Comparison of ENCODE assay signal across 20 mouse cellular contexts in the genomic region with DNA sequence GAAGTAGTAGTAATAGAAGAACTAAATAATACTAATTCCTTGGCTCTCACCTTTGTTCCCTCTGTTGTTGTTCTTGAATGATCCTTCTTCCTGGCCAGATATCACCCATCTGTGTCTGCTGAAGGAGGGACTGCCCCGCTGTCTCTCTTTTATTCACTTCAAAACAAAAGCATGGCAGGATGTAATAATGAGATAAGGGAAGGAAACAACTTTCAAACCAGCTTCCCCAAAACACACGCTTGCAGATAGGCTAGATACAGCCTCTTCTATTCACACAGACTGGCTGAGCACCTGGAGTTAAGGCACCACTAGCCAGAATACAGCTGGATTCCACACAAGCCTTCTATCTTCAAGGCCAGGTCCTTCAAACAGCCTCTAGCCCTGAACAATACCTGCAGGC. TPM values are rescaled to one million over a fixed set of nuclear protein-coding genes. Genes with fewer than 3 reads are reported as not detected.
A peak's percentile ranks its signal among the peaks of the same experiment; 100 is the strongest.
DNase-seq lines count a peak whose midpoint lies in the region; ATAC-seq lines count a peak whose summit lies in the region.
"Had no signal": no experiment of that assay in that cellular context is flagged by ENCODE, and none has a peak within 500 bp of the region (broad histone marks: within the 10 kb centered on the region; RNA-seq: fewer than 3 reads in every experiment).

No protein-coding gene starts in this region.

- no peaks in the 10 kb centered on the region for H3K9me3 ChIP-seq in forebrain, embryonic 15.5 days
- H3K9me3 ChIP-seq: embryonic facial prominence, embryonic 12.5 days; forebrain, embryonic 12.5 days; heart, embryonic 12.5 days had no signal

- H3K9ac ChIP-seq in forebrain, embryonic 15.5 days (replicated peaks): no peak overlapping the region
- H3K9ac ChIP-seq: embryonic facial prominence, embryonic 12.5 days; forebrain, embryonic 12.5 days; forebrain, postnatal 0 days; heart, embryonic 12.5 days; hindbrain, embryonic 14.5 days had no signal

- no peaks in the 10 kb centered on the region for H3K27me3 ChIP-seq in forebrain, embryonic 15.5 days
- H3K27me3 ChIP-seq: embryonic facial prominence, embryonic 12.5 days; heart, embryonic 12.5 days had no signal

- DNase-seq in 416B (ENCODE audit: low read depth): peak; percentile 7
- DNase-seq in heart, postnatal 14 days: no peak
- no peak for DNase-seq in lung, postnatal 25 days (ENCODE audit: low spot score)
- DNase-seq in layer of hippocampus, adult 9-10 months (ENCODE audit: low spot score): no peak
- DNase-seq: adrenal gland, adult 8-10 months; adrenal gland, postnatal 36 days; cerebellum, adult 2 months; cerebellum, postnatal 10 days; forebrain, postnatal 0 days; gastrocnemius, postnatal 14 days; heart, postnatal 36 days had no signal

- intact Hi-C loops in heart, postnatal 14 days (cut with DNase I): no loop called here

- H3K27ac ChIP-seq in forebrain, embryonic 15.5 days (replicated peaks): no peak overlapping the region
- H3K27ac ChIP-seq: embryonic facial prominence, embryonic 12.5 days; forebrain, embryonic 12.5 days; hindbrain, embryonic 14.5 days had no signal

- H3K4me2 ChIP-seq in forebrain, embryonic 15.5 days (replicated peaks): no peak overlapping the region
- H3K4me2 ChIP-seq: embryonic facial prominence, embryonic 12.5 days; forebrain, embryonic 12.5 days; heart, embryonic 12.5 days; hindbrain, embryonic 14.5 days had no signal

- H3K4me1 ChIP-seq in forebrain, embryonic 15.5 days: no peaks in the 10 kb centered on the region
- H3K4me1 ChIP-seq: embryonic facial prominence, embryonic 12.5 days; forebrain, embryonic 12.5 days; heart, embryonic 12.5 days had no signal

- ATAC-seq in CD4-positive, CD25-positive, alpha-beta regulatory T cell, adult 4 months: peak; percentile 89
- peak; percentile 76 for ATAC-seq in common myeloid progenitor, adult 5-6 weeks (replicated peaks; ENCODE audit: low read depth, poor library complexity, severe bottlenecking)
- peak; percentile 81 for ATAC-seq in inflammation-experienced regulatory T-cells, adult 6 months
- ATAC-seq in forebrain, embryonic 15.5 days (replicated peaks): no peak
- ATAC-seq: forebrain, postnatal 0 days; intestine, postnatal 0 days had no signal

- WGBS in forebrain, embryonic 15.5 days: 59% methylated on average over 2 of the region's 2 CpGs

- no peak overlapping the region for H3K4me3 ChIP-seq in forebrain, embryonic 15.5 days
- H3K4me3 ChIP-seq: embryonic facial prominence, embryonic 12.5 days; forebrain, embryonic 12.5 days; heart, embryonic 12.5 days had no signal

- H3K36me3 ChIP-seq in forebrain, embryonic 15.5 days: no peaks in the 10 kb centered on the region
- H3K36me3 ChIP-seq: embryonic facial prominence, embryonic 12.5 days; forebrain, embryonic 12.5 days; heart, embryonic 12.5 days had no signal

RNA-seq across cellular contexts. Expression of a gene that starts 21.0 kb away (rescaled TPM):
- polyA plus RNA-seq in CD4-positive, CD25-positive, alpha-beta regulatory T cell, adult 4 months (2017; shearing (Covaris generic)): 1 to 10 TPM; 2.1 to 3.0 TPM
- 5.8 and 7.4 TPM in 2 replicates for total RNA-seq in common myeloid progenitor, adult 5-6 weeks (2017)
- 1 to 10 TPM in 1 of 3 experiments, under 1 TPM in 1, not detected in 1; 0.85 to 1.6 TPM for polyA plus RNA-seq in inflammation-experienced regulatory T-cells, adult 6 months (2017; shearing (Covaris generic))
- 1 to 10 TPM; 1.9 to 2.5 TPM for total RNA-seq in heart, postnatal 14 days (2021)
- 0.36 and 0.82 TPM in 2 replicates for polyA plus RNA-seq in forebrain, embryonic 15.5 days (2015; fragmentation: Nextera tagmentation; extraction: Ambion mirVana)

RNA-seq across cellular contexts. Expression of a gene that starts 52.4 kb away (rescaled TPM):
- polyA plus RNA-seq in CD4-positive, CD25-positive, alpha-beta regulatory T cell, adult 4 months (2017; shearing (Covaris generic)): not detected
- not detected in 2 replicates for total RNA-seq in common myeloid progenitor, adult 5-6 weeks (2017)
- polyA plus RNA-seq in inflammation-experienced regulatory T-cells, adult 6 months (2017; shearing (Covaris generic)): not detected
- 1 to 10 TPM; 5.1 to 5.9 TPM for total RNA-seq in heart, postnatal 14 days (2021)
- polyA plus RNA-seq in forebrain, embryonic 15.5 days (2015; fragmentation: Nextera tagmentation; extraction: Ambion mirVana): 0.56 and 1.1 TPM in 2 replicates
